Mouse (Mus musculus): ENCODE measurements at regions not wholly inside any gene's neighbourhood (a gene's known extent, or its start where the extent isn't known, plus 50 kb on each side); places are given as distances from the start of the nearest gene placed in this dataset.

DNA sequence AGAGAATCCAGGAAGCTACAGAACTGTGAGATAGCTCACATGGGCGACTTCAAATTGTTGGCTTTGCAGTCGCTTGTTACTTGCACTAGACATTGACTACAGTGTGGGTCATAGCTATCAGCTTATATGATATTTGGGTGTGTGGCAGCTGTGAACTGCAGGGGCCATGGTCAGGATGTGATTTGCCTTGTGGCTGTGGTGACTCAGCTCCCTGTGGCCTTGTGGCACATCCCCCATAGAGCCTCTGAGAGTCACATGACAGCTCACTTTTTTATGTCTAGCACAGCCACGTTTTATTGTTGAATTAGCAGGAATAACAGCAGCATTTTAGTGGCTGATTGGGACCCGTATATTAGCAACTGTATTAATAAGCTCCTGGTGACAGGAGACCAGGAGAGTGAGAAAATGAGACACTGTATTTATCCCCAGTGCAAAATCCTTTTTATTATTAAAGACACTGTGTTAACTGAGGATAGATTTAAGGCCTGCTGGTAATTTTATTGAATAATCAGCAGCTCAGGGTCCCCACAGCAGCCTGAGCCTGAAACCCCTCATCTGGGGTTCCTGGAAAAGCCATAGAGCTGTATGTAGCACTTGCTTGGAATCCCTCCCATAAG lies 141.7 kb downstream of the 9530068E07Rik start:
- intact Hi-C loops (cut with DNase I), result no loop called here

DNA sequence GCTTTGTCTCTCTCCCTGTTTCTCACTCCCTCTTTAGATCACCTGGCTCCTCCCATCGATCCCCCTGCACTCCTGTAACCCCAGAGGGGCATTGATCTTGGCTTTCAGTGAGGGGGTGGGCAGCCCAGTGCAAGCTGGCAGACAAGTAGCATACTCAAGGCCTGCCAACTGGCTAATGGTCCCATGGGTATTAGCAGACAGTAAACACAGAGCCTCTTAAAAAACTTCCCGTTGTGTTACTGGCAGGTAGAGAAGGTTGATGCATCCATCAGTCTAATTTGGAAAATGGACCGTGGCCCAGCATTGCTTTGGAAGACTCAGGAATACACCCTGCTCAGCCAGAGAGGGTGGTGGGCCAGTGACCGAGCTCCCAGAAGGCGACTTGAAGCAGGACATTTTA lies 145.0 kb downstream of the 9530068E07Rik start:
- intact Hi-C loops (cut with DNase I), result no loop called here

DNA sequence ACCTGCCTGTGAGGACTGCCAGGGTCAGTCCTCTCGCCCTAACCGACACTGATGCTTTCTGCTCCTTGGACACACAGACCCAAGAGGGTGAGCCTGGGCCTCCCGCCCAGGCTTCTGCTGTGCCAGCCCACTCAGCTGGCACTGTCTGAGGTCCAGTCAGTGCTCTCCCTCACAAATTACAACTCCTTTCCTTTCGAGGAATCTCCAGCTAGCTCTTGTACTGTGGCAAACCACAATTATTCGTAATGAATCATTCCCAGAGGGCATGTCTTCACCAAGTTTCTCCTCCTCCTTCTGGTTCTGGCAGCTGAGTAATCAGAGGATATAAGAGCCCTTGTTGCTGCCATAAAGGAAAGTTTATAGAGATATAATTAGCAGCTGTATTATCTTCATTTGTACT lies 155.2 kb downstream of the 9530068E07Rik start:
- intact Hi-C loops (cut with DNase I), result no loop called here

DNA sequence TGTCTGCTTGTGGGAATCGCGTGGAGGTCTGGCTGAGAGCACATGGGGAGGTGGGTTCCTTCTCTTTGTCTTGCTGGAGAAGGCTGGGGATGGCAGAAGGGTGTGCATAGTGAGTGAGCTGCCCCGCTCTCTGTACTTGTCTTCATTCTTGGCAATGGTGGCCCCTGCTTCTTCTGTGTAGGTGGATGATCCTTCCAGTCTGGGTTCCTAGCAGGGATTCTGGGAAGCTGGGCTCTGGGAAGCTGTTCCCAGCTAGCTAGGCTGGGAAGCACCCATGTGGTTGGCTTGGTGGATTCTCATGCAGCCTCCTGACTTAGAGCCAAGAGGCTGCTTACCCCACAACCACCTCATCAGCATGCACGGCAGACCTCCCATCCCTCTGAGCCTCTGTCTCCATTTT lies 156.6 kb downstream of the 9530068E07Rik start:
- intact Hi-C loops (cut with DNase I), result no loop called here

DNA sequence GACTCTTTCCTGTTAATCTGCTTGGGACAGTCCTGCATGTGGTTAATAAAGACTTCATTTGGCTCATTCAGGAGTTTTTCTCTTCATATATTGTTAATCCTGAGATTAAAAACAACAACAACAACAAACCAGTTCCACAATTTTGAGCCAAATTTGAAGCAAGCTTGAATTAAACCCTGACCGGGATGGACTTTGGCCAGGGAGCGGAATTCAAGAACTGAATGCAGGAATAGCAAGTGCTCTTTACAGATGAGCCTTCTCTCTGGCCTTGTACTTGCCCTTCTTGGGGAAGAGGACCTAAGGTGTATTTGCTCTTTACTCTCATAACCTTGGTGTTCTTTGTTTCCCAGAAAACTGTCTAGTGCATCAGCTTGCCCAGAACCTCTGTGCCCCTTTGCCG lies 161.6 kb downstream of the 9530068E07Rik start:
- intact Hi-C loops (cut with DNase I), result no loop called here

DNA sequence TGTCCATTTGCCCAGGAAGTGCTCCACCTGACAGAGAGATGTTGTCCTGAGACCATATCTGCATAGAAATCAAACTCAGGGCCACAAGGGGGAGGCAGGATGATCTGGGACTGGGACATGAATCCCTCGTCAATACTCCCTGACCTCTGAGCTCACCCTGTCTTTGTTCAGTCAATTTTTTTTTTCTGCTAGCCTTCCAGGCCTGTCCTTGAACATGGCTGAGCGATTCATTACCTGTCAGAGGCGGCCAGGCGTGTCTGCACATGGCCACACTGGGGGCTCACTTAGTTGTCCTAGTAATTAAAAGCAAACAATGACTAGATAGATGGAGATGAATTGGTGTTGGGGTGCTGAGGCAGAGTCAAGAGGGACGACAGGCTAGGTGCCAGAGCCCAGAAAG lies 162.6 kb downstream of the 9530068E07Rik start:
- intact Hi-C loops (cut with DNase I), result no loop called here

DNA sequence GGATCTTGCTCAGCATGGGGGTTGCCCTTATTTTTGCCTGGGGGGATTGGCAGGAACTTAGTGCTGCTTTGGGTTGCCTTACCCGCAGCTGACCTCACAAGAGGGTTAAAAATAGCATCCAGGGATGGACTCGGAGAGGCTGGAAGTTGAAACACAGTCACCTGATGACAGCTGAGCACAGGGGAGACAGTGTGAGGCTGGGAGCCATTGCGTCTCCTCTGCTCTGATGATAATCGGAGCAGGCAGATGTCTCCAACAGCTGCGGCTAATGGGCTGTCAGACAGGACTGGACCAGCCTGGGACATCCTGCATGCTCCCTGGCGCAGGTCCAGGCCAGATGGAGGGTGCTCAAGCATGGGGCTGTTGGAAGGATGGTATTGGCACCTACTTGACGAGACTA lies 165.1 kb downstream of the 9530068E07Rik start:
- intact Hi-C loops (cut with DNase I), result no loop called here

DNA sequence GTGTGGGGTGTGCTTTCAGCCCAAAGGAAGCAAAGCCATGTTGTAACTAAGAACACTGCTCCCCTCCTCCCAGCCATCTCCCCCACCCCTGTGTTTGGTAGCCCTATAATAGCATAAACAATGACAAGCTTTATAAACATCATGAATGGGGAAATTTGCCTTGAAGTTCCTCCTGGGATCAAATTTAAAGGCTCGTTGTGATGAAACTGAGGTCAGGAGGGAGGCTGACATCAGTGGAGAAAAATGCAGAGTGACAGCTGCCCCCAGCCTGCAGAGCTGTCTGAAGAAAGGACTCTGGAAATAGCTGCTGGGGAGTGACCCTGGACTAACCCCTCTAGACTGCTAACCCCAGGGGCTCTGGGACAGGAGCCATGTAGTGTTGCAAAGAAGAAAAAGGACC lies 169.2 kb downstream of the 9530068E07Rik start:
- intact Hi-C loops (cut with DNase I), result no loop called here

DNA sequence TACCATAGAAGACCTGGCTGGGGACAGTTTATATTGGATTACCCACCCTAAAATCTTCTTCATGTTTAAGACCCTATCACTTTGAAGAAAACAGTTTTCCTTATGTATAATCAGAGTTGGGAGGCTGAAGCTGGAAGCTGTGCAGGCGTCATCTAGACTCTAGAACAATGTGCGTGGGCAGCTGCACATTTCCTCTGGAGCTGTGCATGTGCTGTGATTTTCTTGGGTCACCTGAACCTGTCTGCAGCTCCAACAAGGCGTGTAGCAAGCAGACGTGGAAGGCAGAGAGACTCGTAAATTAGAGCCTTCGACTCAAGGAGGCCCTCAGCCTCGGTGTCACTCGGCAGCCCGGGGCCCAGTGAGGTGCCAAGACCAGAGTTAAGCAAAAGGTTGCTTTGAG lies 169.8 kb downstream of the 9530068E07Rik start:
- intact Hi-C loops (cut with DNase I), result no loop called here

DNA sequence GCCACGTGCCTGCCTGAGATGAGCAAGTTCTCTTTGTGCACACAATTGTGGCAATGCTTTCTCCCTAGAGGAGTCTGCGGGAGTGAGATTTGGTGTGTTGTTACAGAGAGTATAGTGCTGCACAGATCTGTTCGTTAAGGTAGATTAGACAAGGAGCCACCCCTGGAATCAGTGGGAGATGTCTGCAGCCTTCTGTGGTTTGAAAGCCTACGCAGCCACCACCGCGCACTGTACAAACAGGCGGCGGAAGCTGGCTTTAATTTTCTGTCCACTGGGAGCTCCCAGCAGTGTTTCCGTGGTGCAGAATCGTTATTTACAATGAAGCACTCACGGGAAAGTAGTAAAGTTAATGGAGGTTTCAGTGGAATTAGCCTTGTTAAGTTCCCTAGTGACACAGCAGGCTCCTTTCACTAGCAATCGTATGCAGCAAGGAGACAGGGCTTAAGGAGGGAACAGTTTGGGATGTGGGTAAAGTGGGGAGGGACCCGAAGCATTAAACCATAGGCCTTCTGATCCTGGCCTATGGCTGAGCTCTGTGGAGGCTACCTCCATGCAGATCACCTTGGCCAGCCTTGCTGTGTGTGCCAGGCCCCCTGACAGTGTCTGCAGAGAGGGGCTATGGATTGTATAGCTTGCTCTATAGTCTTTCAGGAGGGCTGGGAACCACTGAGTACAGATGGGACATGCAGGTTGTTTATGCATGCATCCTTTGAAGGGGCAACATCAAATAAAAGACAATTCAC lies 171.9 kb downstream of the 9530068E07Rik start:
- intact Hi-C loops (cut with DNase I), result no loop called here

DNA sequence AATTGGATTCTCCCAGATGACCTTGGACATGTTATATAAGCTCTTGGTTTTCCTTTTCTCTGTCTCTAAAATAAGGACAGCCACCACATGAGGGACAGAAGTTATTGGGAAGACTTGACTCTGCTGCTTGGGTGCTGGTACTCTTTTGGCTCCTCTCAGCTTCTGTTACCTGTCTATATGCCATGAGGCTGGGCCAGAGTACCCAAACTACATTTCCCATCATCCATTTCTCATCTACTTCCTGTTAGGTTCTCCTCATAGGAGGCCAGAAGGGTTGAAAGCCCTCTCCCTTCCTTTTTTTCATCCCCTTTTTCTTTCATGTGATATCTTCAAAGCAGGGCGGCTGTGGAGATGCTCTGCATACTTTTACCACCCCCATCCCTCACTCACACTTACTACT lies 172.6 kb downstream of the 9530068E07Rik start:
- intact Hi-C loops (cut with DNase I), result no loop called here

DNA sequence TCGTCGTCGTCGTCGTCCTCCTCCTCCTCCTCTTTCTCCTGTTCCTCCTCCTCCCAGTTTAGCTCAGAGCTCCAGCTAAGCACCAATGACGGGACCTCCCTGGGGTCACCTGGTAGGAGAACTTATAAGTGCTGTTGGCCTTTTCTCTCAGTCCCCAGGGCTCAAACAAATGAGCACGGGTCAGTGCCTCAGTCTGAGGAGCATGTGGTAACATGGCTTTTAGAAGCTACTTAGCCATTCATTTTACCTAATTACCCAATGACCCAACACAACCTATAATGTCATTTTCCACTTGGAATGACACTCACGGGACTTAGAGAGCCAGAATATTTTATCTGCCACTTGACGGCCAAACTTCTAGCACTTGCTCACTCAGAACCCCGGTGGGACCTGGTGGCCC lies 173.5 kb downstream of the 9530068E07Rik start:
- intact Hi-C loops (cut with DNase I), result no loop called here

DNA sequence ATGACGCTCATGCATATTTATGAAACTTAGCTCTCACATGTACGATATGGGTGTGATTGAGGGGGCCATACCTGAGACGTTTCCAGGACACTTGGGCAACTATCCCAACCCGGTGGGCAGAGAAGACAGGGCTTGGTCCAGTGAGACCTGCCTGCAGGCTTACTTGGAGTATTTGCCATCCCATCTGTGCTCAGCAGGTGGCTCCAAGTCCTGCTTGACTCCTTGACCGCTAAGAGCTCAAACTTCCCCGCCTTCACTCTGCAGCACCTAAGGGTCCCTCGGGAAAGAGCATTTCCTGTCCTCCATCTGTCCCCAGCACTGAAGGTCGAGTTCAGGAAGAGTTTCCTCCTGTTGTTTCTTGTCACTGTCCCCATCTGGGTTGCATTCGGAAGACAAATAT lies 182.2 kb downstream of the 9530068E07Rik start:
- intact Hi-C loops (cut with DNase I), result no loop called here

DNA sequence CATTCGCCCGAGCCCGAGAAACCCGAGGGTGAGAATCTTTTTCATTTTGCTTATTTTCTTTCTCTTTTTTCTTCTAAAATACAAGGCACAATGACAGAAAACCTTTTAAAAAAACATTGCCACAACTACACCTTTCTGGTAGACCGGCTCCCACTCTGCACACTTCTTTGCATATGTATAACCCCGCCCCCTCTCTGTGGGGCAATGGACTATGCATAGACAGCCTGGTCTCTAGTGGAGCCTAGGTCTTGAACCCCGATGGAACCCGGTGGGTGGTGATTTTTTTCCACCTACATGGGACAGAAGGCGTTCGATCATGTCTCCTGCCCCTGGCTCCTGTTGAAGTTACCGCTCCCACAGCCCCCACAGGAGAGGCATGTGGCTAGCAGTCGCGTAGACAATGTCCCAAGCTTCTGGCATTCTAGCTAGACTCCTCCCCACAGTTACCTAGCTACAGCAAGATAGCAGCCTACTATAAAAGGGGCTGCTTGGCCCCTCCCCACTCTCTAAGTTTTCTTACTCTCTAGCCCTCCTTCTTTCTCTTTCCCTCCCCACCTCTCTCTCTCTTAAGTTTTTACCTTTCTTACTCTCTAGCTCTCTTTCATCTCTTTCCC lies 183.6 kb downstream of the 9530068E07Rik start:
- intact Hi-C loops (cut with DNase I), result no loop called here

DNA sequence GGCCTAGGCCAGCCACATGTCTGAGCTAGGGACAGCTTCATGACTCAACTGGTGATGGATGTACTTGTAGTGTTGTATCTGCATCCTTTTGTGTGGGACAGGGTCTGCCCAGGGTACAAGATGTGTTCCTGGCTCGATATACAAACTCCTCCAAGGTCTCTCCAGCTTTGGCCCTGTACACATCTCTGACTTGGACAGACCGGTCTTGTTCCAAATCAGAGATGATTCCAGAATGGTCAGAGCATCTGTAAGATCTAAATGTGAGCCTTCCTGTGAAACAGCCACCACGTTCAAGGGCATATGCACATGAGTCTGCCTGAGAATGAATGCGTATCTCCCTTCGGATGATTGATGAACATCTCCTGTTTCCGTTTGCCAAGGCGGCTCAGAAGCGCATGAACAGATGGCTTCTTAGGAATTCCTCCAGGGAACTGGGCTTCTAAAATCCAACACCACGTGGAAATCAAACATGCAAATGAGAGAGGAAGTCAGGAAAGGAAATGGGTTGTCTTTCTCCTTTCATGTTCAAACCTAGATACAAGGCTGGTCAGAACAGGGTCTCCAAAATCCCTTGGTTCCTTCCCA lies 172.7 kb upstream of the Fstl4 start:
- intact Hi-C loops (cut with DNase I), result no loop called here

DNA sequence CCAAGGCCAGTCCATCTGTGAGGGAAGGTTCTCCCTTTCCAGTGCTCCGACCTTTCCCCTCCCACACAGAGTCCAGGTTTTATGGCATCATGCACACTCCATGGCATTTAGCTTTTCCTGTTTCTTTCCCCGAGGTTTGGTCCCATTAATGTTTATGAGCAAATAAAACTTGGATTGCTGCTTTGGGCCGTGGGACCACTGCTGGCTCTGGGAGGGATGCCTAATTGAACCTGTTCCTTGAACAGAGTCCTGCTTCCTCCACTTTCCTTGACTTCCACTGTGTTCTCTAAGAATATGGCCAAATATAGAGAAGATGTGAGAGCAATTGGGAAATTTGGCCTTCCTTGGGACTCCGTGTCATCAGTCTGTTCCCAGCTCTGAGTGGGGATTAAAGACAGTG lies 170.3 kb upstream of the Fstl4 start:
- intact Hi-C loops (cut with DNase I), result no loop called here

DNA sequence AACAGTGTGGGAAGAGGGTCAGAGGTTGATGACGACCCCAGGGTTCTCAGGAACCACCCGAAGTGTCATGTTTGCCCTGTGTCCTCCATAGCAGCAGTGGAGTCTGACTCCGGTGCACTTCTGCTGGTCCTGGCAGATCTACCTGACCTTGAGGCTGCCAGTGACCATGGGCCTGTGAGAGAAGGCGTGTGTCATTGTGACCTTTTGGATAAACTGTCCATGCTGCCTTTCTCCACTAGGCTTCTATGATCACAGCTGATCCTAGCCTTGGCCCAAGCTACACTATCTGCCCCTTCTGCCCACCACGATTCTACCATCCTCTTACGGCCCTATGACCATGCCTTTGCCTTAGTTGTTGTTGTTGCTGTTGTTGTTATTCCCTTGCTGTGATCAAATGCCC lies 163.2 kb upstream of the Fstl4 start:
- intact Hi-C loops (cut with DNase I), result no loop called here

DNA sequence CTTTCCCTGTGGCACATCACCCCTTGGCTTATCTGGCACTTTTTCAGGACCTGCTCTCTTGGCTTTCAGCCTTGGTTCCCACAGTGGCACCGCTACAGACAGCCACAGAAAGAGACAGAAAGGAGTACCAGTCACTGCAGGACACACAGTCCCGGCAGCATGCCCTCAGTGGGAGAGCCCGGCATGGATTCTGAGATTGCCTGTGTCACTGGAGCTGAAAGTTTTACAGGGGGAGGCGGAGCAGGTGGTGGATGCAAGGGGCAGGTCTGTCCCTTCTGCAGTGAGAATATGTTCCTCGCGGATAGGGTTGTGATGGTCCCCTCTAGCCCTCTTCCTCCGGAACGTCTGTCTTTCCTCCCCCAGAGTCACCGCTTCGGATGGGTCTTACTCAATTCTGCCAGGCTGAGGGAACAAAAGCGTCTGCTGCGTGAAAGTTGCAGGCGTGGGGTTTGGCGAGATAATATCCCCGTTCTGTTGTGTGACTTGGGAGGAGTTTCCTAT lies 162.3 kb upstream of the Fstl4 start:
- intact Hi-C loops (cut with DNase I), result no loop called here

DNA sequence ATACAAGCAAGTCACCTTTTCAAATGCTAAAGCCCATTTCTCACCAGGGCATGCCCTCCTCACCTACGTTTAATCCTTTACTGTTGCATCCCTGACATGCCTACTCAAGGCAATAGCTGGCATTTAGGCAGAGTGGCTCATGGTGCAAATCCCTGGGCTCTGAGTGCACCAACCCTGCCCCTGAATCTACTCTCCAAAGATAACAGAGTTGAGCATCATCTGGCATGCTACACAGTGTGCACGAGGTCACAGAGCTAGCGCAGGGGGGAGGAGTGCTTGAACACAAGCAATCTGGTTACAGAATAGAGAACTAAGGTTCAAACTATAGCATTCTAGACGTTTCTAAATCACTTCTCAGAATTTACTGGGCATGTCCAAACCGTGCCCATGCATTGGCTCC lies 161.6 kb upstream of the Fstl4 start:
- intact Hi-C loops (cut with DNase I), result no loop called here

DNA sequence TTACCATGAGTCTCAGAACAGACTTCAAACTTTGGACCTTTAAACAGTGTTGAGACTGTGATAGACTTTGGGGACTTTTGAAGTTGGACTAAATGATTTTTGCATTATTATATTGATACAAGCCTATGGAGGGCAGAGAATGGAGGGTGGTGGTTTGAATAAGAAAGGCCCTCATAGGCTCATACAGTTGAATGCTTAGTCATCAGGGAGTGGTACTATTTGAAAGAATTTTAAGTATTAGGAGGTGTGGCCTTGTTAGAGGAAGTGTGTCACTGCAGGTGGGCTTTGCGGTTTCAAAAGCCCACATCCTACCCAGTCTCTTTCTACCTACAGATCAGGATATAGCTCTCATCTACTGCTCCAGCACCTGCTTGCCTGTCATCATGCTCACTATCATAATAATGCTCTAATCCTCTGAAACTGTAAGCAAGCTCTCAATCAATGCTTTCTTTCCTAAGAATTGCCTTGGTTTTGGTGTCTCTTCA lies 153.7 kb upstream of the Fstl4 start:
- intact Hi-C loops (cut with DNase I), result no loop called here

DNA sequence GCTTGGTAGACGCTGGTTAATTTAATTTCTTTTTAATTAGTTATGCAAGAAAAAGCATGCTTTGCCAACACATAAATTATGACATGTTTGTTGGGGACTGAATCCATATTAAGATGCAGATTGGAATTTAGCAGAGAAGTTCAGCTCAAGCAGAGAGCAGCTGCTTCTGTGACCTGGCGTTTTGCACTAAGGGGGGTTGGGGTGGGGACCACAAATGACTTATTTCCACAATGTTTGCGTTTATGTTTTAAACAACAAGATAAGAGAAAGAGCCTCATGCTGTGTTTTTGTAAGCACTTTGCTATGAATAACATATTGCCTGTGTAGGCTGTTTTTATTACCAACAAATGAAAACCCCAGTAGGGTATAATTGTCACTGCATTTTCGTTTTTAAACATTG lies 148.8 kb upstream of the Fstl4 start:
- intact Hi-C loops (cut with DNase I), result no loop called here

DNA sequence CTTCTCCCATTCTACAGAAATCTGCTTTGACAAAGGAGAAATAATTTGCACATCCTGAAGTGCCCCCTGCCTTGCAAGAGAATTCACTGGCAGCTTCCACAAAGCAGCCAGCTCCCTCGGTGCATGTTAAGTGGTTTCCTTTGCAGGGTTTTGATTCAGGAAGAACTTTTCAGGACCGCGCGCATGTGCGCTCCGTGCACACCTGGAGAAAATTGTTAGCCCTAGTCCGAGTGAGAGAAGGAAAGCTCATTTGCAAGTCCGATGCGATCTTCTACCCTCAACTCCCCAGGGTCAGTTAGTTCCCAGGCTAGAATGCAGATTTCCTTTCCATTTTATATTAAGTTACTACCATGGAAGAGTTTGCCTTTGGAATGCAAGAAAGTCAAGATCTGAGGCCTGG lies 145.8 kb upstream of the Fstl4 start:
- intact Hi-C loops (cut with DNase I), result no loop called here
